Mouse (Mus musculus) testis, adult 2 months (tissue): ENCODE measurements around the gene Tmem54.

Source experiments
- CTCF ChIP-seq: fragments of 200-500 bp; IDR thresholded peaks from 2 replicates; pipeline ENCODE4 v1.5.1; 2012; ENCODE audit warnings: low read depth, mild to moderate bottlenecking, inconsistent platforms, low read length, moderate library complexity; ENCODE audit not compliant: control insufficient read depth, insufficient read depth, insufficient replicate concordance
- POLR2A ChIP-seq: fragments of 200-500 bp; IDR thresholded peaks from 2 replicates; pipeline ENCODE4 v1.6.1; 2012; ENCODE audit warnings: low read depth, mild to moderate bottlenecking, inconsistent platforms, low read length, moderate library complexity; ENCODE audit not compliant: control insufficient read depth

DNA sequence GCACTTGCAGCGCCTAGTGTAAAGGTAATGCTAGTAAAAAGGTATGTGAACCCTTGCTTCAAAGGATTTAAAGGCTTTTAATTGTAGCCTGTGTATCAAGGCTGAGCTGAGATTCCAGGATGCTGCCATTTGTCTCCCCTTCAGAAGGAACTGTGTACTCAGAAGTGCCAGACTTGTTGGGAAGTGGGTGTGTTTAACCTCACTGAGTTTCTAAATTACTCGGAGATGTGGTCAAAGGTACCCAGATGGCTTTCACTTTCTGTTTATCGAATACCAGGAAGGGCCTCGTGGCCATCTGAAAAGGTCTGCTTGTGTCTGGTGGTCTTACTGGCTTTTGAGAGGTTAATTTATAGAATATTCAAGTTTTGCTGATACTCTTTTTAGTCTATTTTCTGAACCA, 45.4 kb upstream of the Tmem54 start:
- TF ChIP-seq CTCF = no peak
- TF ChIP-seq POLR2A = no peak
